Mouse (Mus musculus) large intestine, adult 2 months (tissue): ENCODE data around the gene Elp4. TPM values are rescaled to one million over a fixed set of nuclear protein-coding genes. Genes with fewer than 3 reads are reported as not detected.

ENCODE experiments used
- DNase-seq: peaks from one replicate; pipeline ENCODE4 v3.0.0-alpha.2; 2012; ENCODE audit warnings: low read depth, low spot score
- WGBS: fragments of 180-500 bp; shearing (Covaris S2); methylation state at CpG from one replicate; pipeline ENCODE4 v1.1.7; 2018; 5-methylcytosine and 5-hydroxymethylcytosine counted together
- polyA plus RNA-seq: library from polyadenylated mRNA; depleted of rRNA; stranded (reverse); fragments of >200 nt; gene quantifications from 2 replicates; pipeline ENCODE4 v1.2.3, GENCODE M21; 2012; rRNA removed

The Elp4 gene
- 2.1 and 2.3 TPM in 2 replicates for polyA plus RNA-seq

- WGBS, result under 1% methylated on average over 39 of the region's 39 CpGs
- DNase-seq, result peak; percentile 99
These were observed at the start of gene Elp4, which contains the start of gene Immp1l for GRCm38 (mm10) chr2:105903896-105904756. Gene Elp4 (minus strand): TSS chr2:105904564. Gene Immp1l (plus strand): TSS chr2:105904638.

GRCm38 (mm10) chr2:105953862-105954261, 49.5 kb upstream of the Elp4 start:
- no peak for DNase-seq
- WGBS, result 91% methylated on average over 4 of the region's 4 CpGs

GRCm38 (mm10) chr2:105951350-105951940, 47.1 kb upstream of the Elp4 start:
- DNase-seq, result no peak
- 89% methylated on average over 1 of the region's 1 CpGs for WGBS

GRCm38 (mm10) chr2:105950131-105950530, 45.8 kb upstream of the Elp4 start:
- whole genome bisulfite sequencing, result 93% methylated on average over 2 of the region's 2 CpGs
- no peak for DNase-seq

- no peak for DNase-seq
- 88% methylated on average over 5 of the region's 5 CpGs for WGBS
These were observed 13.4 kb upstream of the Elp4 start for GRCm38 (mm10) chr2:105917623-105918346.

- DNase-seq, result no peak
- WGBS, result 90% methylated on average over 1 of the region's 1 CpGs
These were observed 12.3 kb upstream of the Elp4 start for GRCm38 (mm10) chr2:105916671-105917070.

GRCm38 (mm10) chr2:105913655-105914366, 9.4 kb upstream of the Elp4 start:
- DNase-seq, result no peak
- WGBS, result 89% methylated on average over 6 of the region's 6 CpGs

GRCm38 (mm10) chr2:105910611-105911010, 6.2 kb upstream of the Elp4 start:
- no peak for DNase-seq
- WGBS, result 82% methylated on average over 3 of the region's 3 CpGs

GRCm38 (mm10) chr2:105908351-105908750, 4.0 kb upstream of the Elp4 start:
- 62% methylated on average over 5 of the region's 5 CpGs for WGBS
- peak; percentile 69 for DNase-seq

- peak; percentile 24 for DNase-seq
- WGBS, result under 1% methylated on average over 12 of the region's 12 CpGs
These were observed 388 bp upstream of the Elp4 start for GRCm38 (mm10) chr2:105904757-105905146.

- no peak for DNase-seq
These were observed 13.5 kb downstream of the Elp4 start for GRCm38 (mm10) chr2:105890816-105891215.

GRCm38 (mm10) chr2:105873403-105873802, 31.0 kb downstream of the Elp4 start:
- 98% methylated on average over 1 of the region's 1 CpGs for WGBS
- DNase-seq, result no peak

GRCm38 (mm10) chr2:105854740-105855139, 49.6 kb downstream of the Elp4 start:
- DNase-seq, result no peak
- 56% methylated on average over 2 of the region's 2 CpGs for WGBS

GRCm38 (mm10) chr2:105852971-105853370, 51.4 kb downstream of the Elp4 start:
- 100% methylated on average over 2 of the region's 2 CpGs for WGBS

GRCm38 (mm10) chr2:105851714-105852293, 52.6 kb downstream of the Elp4 start:
- DNase-seq, result no peak

More at GRCm38 (mm10) chr2:105852971-105853370, 51.4 kb downstream of the Elp4 start:
- no peak for DNase-seq

- 94% methylated on average over 5 of the region's 5 CpGs for WGBS
- DNase-seq, result no peak
These were observed 61.2 kb downstream of the Elp4 start for GRCm38 (mm10) chr2:105843151-105843550.

GRCm38 (mm10) chr2:105817965-105818364, 86.4 kb downstream of the Elp4 start:
- 90% methylated on average over 1 of the region's 1 CpGs for WGBS

GRCm38 (mm10) chr2:105815170-105815569, 89.2 kb downstream of the Elp4 start:
- DNase-seq, result no peak
- WGBS, result 68% methylated on average over 3 of the region's 3 CpGs

More at GRCm38 (mm10) chr2:105817965-105818364, 86.4 kb downstream of the Elp4 start:
- no peak for DNase-seq

GRCm38 (mm10) chr2:105813041-105813440, 91.3 kb downstream of the Elp4 start:
- WGBS, result 79% methylated on average over 3 of the region's 3 CpGs
- DNase-seq, result no peak
